In genomic region chr13:8476237-8476636, GRCm38 (mm10) we compare ENCODE assay signal across 18 mouse cellular contexts.
DNase-seq lines count a peak whose midpoint lies in the region; ATAC-seq lines count a peak whose summit lies in the region.
"Had no signal": no experiment of that assay in that cellular context is flagged by ENCODE, and none has a peak within 500 bp of the region (broad histone marks: within the 10 kb centered on the region; RNA-seq: fewer than 3 reads in every experiment).

No protein-coding gene starts in this region.

- 58% methylated on average over 3 of the region's 3 CpGs for WGBS in hindbrain, embryonic 16.5 days
- WGBS in hindbrain, embryonic 11.5 days: 79% methylated on average over 3 of the region's 3 CpGs
- 59% methylated on average over 3 of the region's 3 CpGs for WGBS in midbrain, embryonic 15.5 days

- no peak overlapping the region for H3K4me3 ChIP-seq in hindbrain, embryonic 16.5 days (ENCODE audit: low read length)
- no peak overlapping the region for H3K4me3 ChIP-seq in hindbrain, embryonic 11.5 days (ENCODE audit: low read depth, low read length)
- no peak overlapping the region for H3K4me3 ChIP-seq in midbrain, embryonic 15.5 days
- H3K4me3 ChIP-seq: heart, embryonic 10.5 days; liver, embryonic 12.5 days; lung, embryonic 15.5 days had no signal

- DNase-seq in hindbrain, embryonic 11.5 days (ENCODE audit: low spot score): no peak
- peak; percentile 27 for DNase-seq in right cerebral cortex, adult 18-20 months
- no peak for DNase-seq in right cerebral cortex, postnatal 4 days
- no peak for DNase-seq in gastrocnemius, postnatal 14 days
- no peak for DNase-seq in heart, adult 18-20 months
- DNase-seq: gastrocnemius, postnatal 10 days; heart, postnatal 10 days; kidney, adult 9 months; kidney, postnatal 36 days; thymus, postnatal 14 days had no signal

- intact Hi-C loops in gastrocnemius, postnatal 14 days (cut with DNase I; ENCODE audit: low total_unique reads): no loop called here

- no peaks in the 10 kb centered on the region for H3K27me3 ChIP-seq in hindbrain, embryonic 16.5 days (replicated peaks; ENCODE audit: control insufficient read depth, insufficient read depth, low read length)
- H3K27me3 ChIP-seq in hindbrain, embryonic 11.5 days (ENCODE audit: control insufficient read depth, insufficient read depth, low read length): no peaks in the 10 kb centered on the region
- no peaks in the 10 kb centered on the region for H3K27me3 ChIP-seq in midbrain, embryonic 15.5 days (replicated peaks)
- H3K27me3 ChIP-seq: liver, embryonic 12.5 days; lung, embryonic 15.5 days had no signal

- H3K27ac ChIP-seq in hindbrain, embryonic 16.5 days (ENCODE audit: low read depth, low read length): no peak overlapping the region
- no peak overlapping the region for H3K27ac ChIP-seq in hindbrain, embryonic 11.5 days (ENCODE audit: low read depth, low read length)
- peak overlapping the region; percentile 36; the same call in 1 of the 2 replicates for H3K27ac ChIP-seq in midbrain, embryonic 15.5 days
- H3K27ac ChIP-seq: heart, embryonic 10.5 days; liver, embryonic 12.5 days; lung, embryonic 15.5 days; stomach, postnatal 0 days had no signal

- peak; percentile 72 for ATAC-seq in hindbrain, embryonic 16.5 days
- no peak for ATAC-seq in hindbrain, embryonic 11.5 days (ENCODE audit: low FRiP score)
- ATAC-seq in midbrain, embryonic 15.5 days (replicated peaks): peak; percentile 92
- ATAC-seq: CD4-positive, CD25-positive, alpha-beta regulatory T cell, adult 4 months; liver, embryonic 12.5 days had no signal

- H3K4me2 ChIP-seq in hindbrain, embryonic 16.5 days (ENCODE audit: low read length): no peak overlapping the region
- no peak overlapping the region for H3K4me2 ChIP-seq in hindbrain, embryonic 11.5 days (replicated peaks; ENCODE audit: low read depth, low read length)
- no peak overlapping the region for H3K4me2 ChIP-seq in midbrain, embryonic 15.5 days
- H3K4me2 ChIP-seq: liver, embryonic 12.5 days; lung, embryonic 15.5 days had no signal

- H3K4me1 ChIP-seq in hindbrain, embryonic 16.5 days (ENCODE audit: control insufficient read depth, insufficient read depth, low read depth, low read length): no peaks in the 10 kb centered on the region
- no peaks in the 10 kb centered on the region for H3K4me1 ChIP-seq in hindbrain, embryonic 11.5 days (replicated peaks; ENCODE audit: control insufficient read depth, insufficient read depth, low read length)
- no peaks in the 10 kb centered on the region for H3K4me1 ChIP-seq in midbrain, embryonic 15.5 days
- H3K4me1 ChIP-seq: heart, embryonic 10.5 days; liver, embryonic 12.5 days; lung, embryonic 15.5 days had no signal

- no peaks in the 10 kb centered on the region for H3K36me3 ChIP-seq in hindbrain, embryonic 16.5 days (ENCODE audit: control insufficient read depth, insufficient read depth, low read length)
- no peaks in the 10 kb centered on the region for H3K36me3 ChIP-seq in hindbrain, embryonic 11.5 days (ENCODE audit: control insufficient read depth, insufficient read depth, low read length)
- H3K36me3 ChIP-seq in midbrain, embryonic 15.5 days (replicated peaks): no peaks in the 10 kb centered on the region
- H3K36me3 ChIP-seq: G1E; heart, embryonic 10.5 days; liver, embryonic 12.5 days; lung, embryonic 15.5 days had no signal

- H3K9me3 ChIP-seq in hindbrain, embryonic 16.5 days (ENCODE audit: control insufficient read depth, low read length): no peaks in the 10 kb centered on the region
- no peaks in the 10 kb centered on the region for H3K9me3 ChIP-seq in hindbrain, embryonic 11.5 days (ENCODE audit: control insufficient read depth, low read length)
- H3K9me3 ChIP-seq in midbrain, embryonic 15.5 days: no peaks in the 10 kb centered on the region
- H3K9me3 ChIP-seq: G1E; heart, embryonic 10.5 days; liver, embryonic 12.5 days; lung, embryonic 15.5 days had no signal

- H3K9ac ChIP-seq in hindbrain, embryonic 16.5 days (ENCODE audit: low read depth, low read length): no peak overlapping the region
- no peak overlapping the region for H3K9ac ChIP-seq in hindbrain, embryonic 11.5 days (ENCODE audit: low read depth, low read length)
- no peak overlapping the region for H3K9ac ChIP-seq in midbrain, embryonic 15.5 days
- H3K9ac ChIP-seq: liver, embryonic 12.5 days; lung, embryonic 15.5 days had no signal
